Mouse (Mus musculus) limb, embryonic 10.5 days (tissue): ENCODE measurements around the gene Gm49403. TPM values are rescaled to one million over a fixed set of nuclear protein-coding genes. Genes with fewer than 3 reads are reported as not detected.
"Not testable (repeated sequence)": the region's sequence is repeated elsewhere in the genome, so short reads cannot be mapped to it uniquely, and the experiment has no call there.

Experiments used
- DNase-seq: peaks from one replicate; pipeline ENCODE4 v3.0.0-alpha.2; 2017; ENCODE audit warnings: low spot score
- H3K27ac ChIP-seq: fragments of 300-500 bp; sonication (generic); 2 replicates; pipeline ENCODE4 v1.5.1; 2016; ENCODE audit warnings: mild to moderate bottlenecking
- H3K27me3 ChIP-seq: fragments of 300-500 bp; sonication (generic); 2 replicates; pipeline ENCODE4 v1.6.1; 2016; ENCODE audit warnings: low read depth, mild to moderate bottlenecking; ENCODE audit not compliant: poor library complexity, severe bottlenecking
- H3K36me3 ChIP-seq: fragments of 300-500 bp; sonication (generic); 2 replicates; pipeline ENCODE4 v1.6.1; 2016; ENCODE audit warnings: mild to moderate bottlenecking, moderate library complexity
- H3K4me1 ChIP-seq: fragments of 300-500 bp; sonication (generic); 2 replicates; pipeline ENCODE4 v1.6.1; 2016
- H3K4me3 ChIP-seq: fragments of 300-500 bp; sonication (generic); 2 replicates; pipeline ENCODE4 v1.5.1; 2016; ENCODE audit warnings: mild to moderate bottlenecking, moderate library complexity
- H3K9me3 ChIP-seq: fragments of 300-500 bp; sonication (generic); replicated peaks from 2 replicates; pipeline ENCODE4 v1.6.1; 2016; ENCODE audit warnings: mild to moderate bottlenecking
- WGBS: fragments of 180-500 bp; shearing (Covaris S2); methylation state at CpG from one replicate; pipeline ENCODE4 v1.1.7; 2016; 5-methylcytosine and 5-hydroxymethylcytosine counted together
- polyA plus RNA-seq: library from polyadenylated mRNA; unstranded; fragments of >200 nt; fragmentation: Nextera tagmentation; extraction: Ambion mirVana; gene quantifications from 2 replicates; pipeline ENCODE4 v1.2.1, GENCODE M21; 2016

Gene Gm49403
- polyA plus RNA-seq, 1 experiment from 2014 or later, result not detected

- H3K27ac ChIP-seq, result 0 out of 2 replicates have a peak overlapping the region, but pooled peaks have one; percentile 27
Measured at GRCm38 (mm10) chr19:8851639-8852038, 32.1 kb upstream of the Gm49403 start.

GRCm38 (mm10) chr19:8852236-8852928 lies 31.3 kb upstream of the Gm49403 start:
- no peaks in the 10 kb centered on the region for H3K27me3 ChIP-seq
- no peak for DNase-seq
- H3K4me3 ChIP-seq, result no peak overlapping the region
- H3K27ac ChIP-seq, result 0 out of 2 replicates have a peak overlapping the region, but pooled peaks have one; percentile 27
- peaks cover 15% of the 10 kb centered on the region for H3K4me1 ChIP-seq
- H3K9me3 ChIP-seq, result no peaks in the 10 kb centered on the region
- WGBS, result 54% methylated on average over 10 of the region's 10 CpGs
- H3K36me3 ChIP-seq, result peaks cover 14% of the 10 kb centered on the region

More at GRCm38 (mm10) chr19:8851639-8852038, 32.1 kb upstream of the Gm49403 start:
- no peak for DNase-seq
- no peaks in the 10 kb centered on the region for H3K27me3 ChIP-seq
- no peak overlapping the region for H3K4me3 ChIP-seq
- 57% methylated on average over 7 of the region's 7 CpGs for WGBS
- peaks cover 21% of the 10 kb centered on the region for H3K36me3 ChIP-seq
- peaks cover 15% of the 10 kb centered on the region for H3K4me1 ChIP-seq
- H3K9me3 ChIP-seq, result no peaks in the 10 kb centered on the region

- DNase-seq, result no peak
- Histone ChIP-seq H3K9me3 (no peaks in the 10 kb centered on the region), H3K4me1 (peaks cover 15% of the 10 kb centered on the region), H3K27ac (no peak overlapping the region), H3K4me3 (no peak overlapping the region), H3K27me3 (no peaks in the 10 kb centered on the region), H3K36me3 (peaks cover 7% of the 10 kb centered on the region; the same call in 1 of the 2 replicates)
- 91% methylated on average over 3 of the region's 3 CpGs for WGBS
Measured at GRCm38 (mm10) chr19:8853117-8853516, 30.6 kb upstream of the Gm49403 start.

- H3K4me3 ChIP-seq, result no peak overlapping the region
- DNase-seq, result no peak
- 43% methylated on average over 4 of the region's 4 CpGs for WGBS
- no peak overlapping the region for H3K27ac ChIP-seq
- no peaks in the 10 kb centered on the region for H3K9me3 ChIP-seq
- no peaks in the 10 kb centered on the region for H3K27me3 ChIP-seq
- no peaks in the 10 kb centered on the region for H3K36me3 ChIP-seq
- no peaks in the 10 kb centered on the region for H3K4me1 ChIP-seq
Measured at GRCm38 (mm10) chr19:8857689-8858088, 26.0 kb upstream of the Gm49403 start.

- 27% methylated on average over 1 of the region's 1 CpGs for WGBS
- no peak overlapping the region for H3K27ac ChIP-seq
- H3K27me3 ChIP-seq, result no peaks in the 10 kb centered on the region
- H3K4me3 ChIP-seq, result no peak overlapping the region
- DNase-seq, result no peak
- H3K9me3 ChIP-seq, result no peaks in the 10 kb centered on the region
- no peaks in the 10 kb centered on the region for H3K4me1 ChIP-seq
- no peaks in the 10 kb centered on the region for H3K36me3 ChIP-seq
Measured at GRCm38 (mm10) chr19:8859018-8859417, 24.7 kb upstream of the Gm49403 start.

GRCm38 (mm10) chr19:8864265-8864664 lies 19.5 kb upstream of the Gm49403 start:
- DNase-seq, result no peak
- no peaks in the 10 kb centered on the region for H3K36me3 ChIP-seq
- H3K9me3 ChIP-seq, result no peaks in the 10 kb centered on the region
- no peaks in the 10 kb centered on the region for H3K27me3 ChIP-seq
- 85% methylated on average over 6 of the region's 6 CpGs for WGBS
- H3K4me1 ChIP-seq, result no peaks in the 10 kb centered on the region
- H3K27ac ChIP-seq, result no peak overlapping the region
- H3K4me3 ChIP-seq, result no peak overlapping the region

- Histone ChIP-seq H3K36me3 (peaks cover 28% of the 10 kb centered on the region), H3K4me3 (peak overlapping the region; percentile 96), H3K27ac (peak overlapping the region; percentile 93; the same call in 1 of the 2 replicates)
- not testable (repeated sequence) for H3K27me3 ChIP-seq, H3K4me1 ChIP-seq, H3K9me3 ChIP-seq, DNase-seq
- WGBS, result 74% methylated on average over 3 of the region's 3 CpGs
Measured at GRCm38 (mm10) chr19:8870381-8870780, 13.3 kb upstream of the Gm49403 start.

GRCm38 (mm10) chr19:8870838-8871237 lies 12.9 kb upstream of the Gm49403 start:
- peak overlapping the region; percentile 93 for H3K27ac ChIP-seq
- DNase-seq, result no peak
- WGBS, result 64% methylated on average over 9 of the region's 9 CpGs

GRCm38 (mm10) chr19:8871267-8872186 lies 12.2 kb upstream of the Gm49403 start, which contains the start of gene Ubxn1:
Gene Ubxn1 (plus strand): TSS chr19:8871496.
- Histone ChIP-seq H3K27me3 (no peaks in the 10 kb centered on the region), H3K27ac (peak within 1 kb of the TSS; percentile 93), H3K9me3 (no peaks in the 10 kb centered on the region), H3K4me3 (peak within 1 kb of the TSS; percentile 96), H3K4me1 (peaks cover 10% of the 10 kb centered on the region), H3K36me3 (peaks cover 40% of the 10 kb centered on the region)
- DNase-seq, result peak; percentile 97
- 1% methylated on average over 59 of the region's 59 CpGs for WGBS

More at GRCm38 (mm10) chr19:8870838-8871237, 12.9 kb upstream of the Gm49403 start:
- peaks cover 10% of the 10 kb centered on the region for H3K4me1 ChIP-seq
- H3K36me3 ChIP-seq, result peaks cover 33% of the 10 kb centered on the region
- H3K27me3 ChIP-seq, result no peaks in the 10 kb centered on the region
- H3K9me3 ChIP-seq, result no peaks in the 10 kb centered on the region
- peak overlapping the region; percentile 96 for H3K4me3 ChIP-seq

- peaks cover 10% of the 10 kb centered on the region for H3K4me1 ChIP-seq
- peak overlapping the region; percentile 93 for H3K27ac ChIP-seq
- peak overlapping the region; percentile 96 for H3K4me3 ChIP-seq
- H3K9me3 ChIP-seq, result no peaks in the 10 kb centered on the region
- H3K36me3 ChIP-seq, result peaks cover 48% of the 10 kb centered on the region
- no peak for DNase-seq
- 78% methylated on average over 10 of the region's 10 CpGs for WGBS
- no peaks in the 10 kb centered on the region for H3K27me3 ChIP-seq
Measured at GRCm38 (mm10) chr19:8872266-8872840, 11.4 kb upstream of the Gm49403 start.

GRCm38 (mm10) chr19:8875031-8875430 lies 8.7 kb upstream of the Gm49403 start:
- no peaks in the 10 kb centered on the region for H3K9me3 ChIP-seq
- 96% methylated on average over 7 of the region's 7 CpGs for WGBS
- no peaks in the 10 kb centered on the region for H3K27me3 ChIP-seq
- H3K4me1 ChIP-seq, result peaks cover 16% of the 10 kb centered on the region
- peaks cover 65% of the 10 kb centered on the region for H3K36me3 ChIP-seq
- no peak overlapping the region for H3K4me3 ChIP-seq
- DNase-seq, result no peak
- no peak overlapping the region for H3K27ac ChIP-seq

GRCm38 (mm10) chr19:8880311-8881033 lies 3.3 kb upstream of the Gm49403 start, which contains the start of gene Uqcc3:
Gene Uqcc3 (minus strand): TSS chr19:8880923.
- H3K9me3 ChIP-seq, result no peaks in the 10 kb centered on the region
- under 1% methylated on average over 42 of the region's 42 CpGs for WGBS

More at GRCm38 (mm10) chr19:8880311-8881033, 3.3 kb upstream of the Gm49403 start, which contains the start of gene Uqcc3:
- peak within 1 kb of the TSS; percentile 92 for H3K27ac ChIP-seq
- H3K4me1 ChIP-seq, result peaks cover 10% of the 10 kb centered on the region; the same call in 1 of the 2 replicates
- peak; percentile 84 for DNase-seq
- H3K4me3 ChIP-seq, result peak within 1 kb of the TSS; percentile 84
- no peaks in the 10 kb centered on the region for H3K27me3 ChIP-seq
- H3K36me3 ChIP-seq, result peaks cover 36% of the 10 kb centered on the region
